Mouse (Mus musculus): ENCODE results near the gene Tcf25.

- TF ChIP-seq EP300 (IDR thresholded peaks at IDR 0.05; ENCODE audit: low read depth): no peak
- no peak for TF ChIP-seq CTCF (IDR thresholded peaks at IDR 0.05; ENCODE audit: low read depth)
These were observed 44.2 kb upstream of the Tcf25 start for GRCm38 (mm10) chr8:123329350-123329749.
